Mouse (Mus musculus) heart, embryonic 12.5 days (tissue): Measurements from ENCODE around the gene Gabpb1. TPM values are rescaled to one million over a fixed set of nuclear protein-coding genes. Genes with fewer than 3 reads are reported as not detected.

ENCODE experiments used
- ATAC-seq: fragments of 200-750 bp; cut with Nextera tagmentation; 2 replicates; pipeline ENCODE4 v1.8.0; 2017; ENCODE audit warnings: moderate TSS enrichment, moderate library complexity; ENCODE audit not compliant: insufficient number of reproducible peaks, low FRiP score
- H3K27ac ChIP-seq: fragments of 300-500 bp; sonication (generic); 2 replicates; pipeline ENCODE4 v1.5.1; 2016; ENCODE audit warnings: mild to moderate bottlenecking, moderate library complexity; ENCODE audit not compliant: poor library complexity, severe bottlenecking
- H3K27me3 ChIP-seq: fragments of 300-500 bp; sonication (generic); replicated peaks from 2 replicates; pipeline ENCODE4 v1.6.1; 2016; ENCODE audit warnings: mild to moderate bottlenecking, moderate library complexity
- H3K36me3 ChIP-seq: fragments of 300-500 bp; sonication (generic); 2 replicates; pipeline ENCODE4 v1.6.1; 2016; ENCODE audit warnings: mild to moderate bottlenecking, moderate library complexity
- H3K4me1 ChIP-seq: fragments of 300-500 bp; sonication (generic); replicated peaks from 2 replicates; pipeline ENCODE4 v1.6.1; 2016; ENCODE audit warnings: mild to moderate bottlenecking
- H3K4me2 ChIP-seq: fragments of 300-500 bp; sonication (generic); 2 replicates; pipeline ENCODE4 v1.6.1; 2016; ENCODE audit warnings: mild to moderate bottlenecking, moderate library complexity
- H3K4me3 ChIP-seq: fragments of 300-500 bp; sonication (generic); 2 replicates; pipeline ENCODE4 v1.5.1; 2016; ENCODE audit warnings: mild to moderate bottlenecking
- H3K9ac ChIP-seq: fragments of 300-500 bp; sonication (generic); 2 replicates; pipeline ENCODE4 v1.6.1; 2016; ENCODE audit warnings: mild to moderate bottlenecking, moderate library complexity
- H3K9me3 ChIP-seq: fragments of 300-500 bp; sonication (generic); replicated peaks from 2 replicates; pipeline ENCODE4 v1.6.1; 2016; ENCODE audit warnings: mild to moderate bottlenecking, moderate library complexity
- WGBS: fragments of 180-500 bp; shearing (Covaris S2); methylation state at CpG from one replicate; pipeline ENCODE4 v1.1.7; 2016; 5-methylcytosine and 5-hydroxymethylcytosine counted together
- polyA plus RNA-seq: library from polyadenylated mRNA; unstranded; fragments of >200 nt; fragmentation: Nextera tagmentation; extraction: Ambion mirVana; gene quantifications from 2 replicates; pipeline ENCODE4 v1.2.1, GENCODE M21; 2016

Gabpb1 gene
- polyA plus RNA-seq, 1 experiment from 2014 or later = 39.0 TPM

DNA sequence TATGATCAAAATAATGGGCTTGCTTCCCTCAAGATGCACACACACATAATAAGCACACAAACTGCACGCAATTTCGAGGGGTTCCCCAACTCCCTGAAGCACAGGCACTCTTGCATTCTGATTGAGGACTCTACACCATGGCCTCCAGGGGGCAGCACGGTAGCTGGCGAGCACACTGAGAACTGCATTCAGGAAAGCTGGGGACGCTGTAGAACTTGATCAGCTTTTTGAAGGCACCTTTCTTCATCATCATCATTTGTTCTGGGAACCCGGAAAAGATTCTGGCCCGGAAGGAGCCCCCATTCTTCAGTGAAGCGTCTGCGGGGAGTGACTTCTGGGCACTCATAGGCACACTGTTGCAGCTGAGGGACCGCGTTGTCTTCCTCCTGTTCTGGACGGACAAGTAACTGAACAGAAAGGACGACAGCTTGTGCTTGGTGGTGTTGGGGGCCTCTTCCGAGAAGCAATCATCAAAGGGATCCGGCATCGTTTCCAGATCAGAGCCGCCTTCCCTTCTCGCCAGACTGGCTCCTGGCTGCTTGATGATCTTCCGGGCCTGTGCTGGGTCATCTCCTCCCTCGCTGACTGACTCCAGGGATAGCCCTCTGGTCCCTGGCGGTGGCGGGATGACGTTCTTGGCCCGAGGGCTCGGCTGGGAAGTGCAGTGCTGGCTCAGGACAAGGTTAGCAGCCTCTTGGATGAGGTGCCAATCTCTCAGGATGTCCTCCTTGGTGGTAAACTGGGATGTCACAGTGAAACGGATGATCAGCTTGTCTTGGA, 82.1 kb downstream of the Gabpb1 start:
- Histone ChIP-seq H3K4me2 (peak overlapping the region; percentile 74), H3K4me1 (no peaks in the 10 kb centered on the region), H3K27me3 (no peaks in the 10 kb centered on the region), H3K9ac (peak overlapping the region; percentile 51), H3K4me3 (peak overlapping the region; percentile 35), H3K27ac (no peak overlapping the region), H3K36me3 (no peaks in the 10 kb centered on the region), H3K9me3 (no peaks in the 10 kb centered on the region)
- no peak; the same call in 1 of the 2 replicates for ATAC-seq
- WGBS = 13% methylated on average over 26 of the region's 26 CpGs

DNA sequence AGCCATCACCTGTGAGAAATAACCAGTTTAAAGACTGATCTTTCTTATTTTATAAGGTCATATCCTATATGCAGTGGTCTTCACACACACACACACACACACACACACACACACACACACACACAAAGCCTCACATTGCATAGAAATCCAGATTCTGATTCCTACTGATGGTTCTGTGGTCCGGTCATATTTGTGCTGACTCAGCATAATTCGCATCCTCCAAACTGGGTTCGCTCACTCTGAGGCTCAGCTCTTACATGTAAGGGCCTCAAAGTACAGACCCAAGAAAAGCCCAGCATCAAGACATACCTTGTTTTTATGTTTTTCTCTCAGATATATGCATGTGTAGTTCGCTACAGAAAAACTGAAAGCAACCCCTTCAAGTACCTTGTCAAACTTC, 84.8 kb downstream of the Gabpb1 start:
- no peak overlapping the region for H3K27ac ChIP-seq
- no peak overlapping the region for H3K4me2 ChIP-seq
- H3K9ac ChIP-seq = no peak overlapping the region
- no peaks in the 10 kb centered on the region for H3K27me3 ChIP-seq
- 86% methylated on average over 4 of the region's 4 CpGs for WGBS
- H3K36me3 ChIP-seq = no peaks in the 10 kb centered on the region
- H3K9me3 ChIP-seq = no peaks in the 10 kb centered on the region; the same call in 1 of the 2 replicates
- no peak overlapping the region for H3K4me3 ChIP-seq
- no peak for ATAC-seq
- no peaks in the 10 kb centered on the region for H3K4me1 ChIP-seq

DNA sequence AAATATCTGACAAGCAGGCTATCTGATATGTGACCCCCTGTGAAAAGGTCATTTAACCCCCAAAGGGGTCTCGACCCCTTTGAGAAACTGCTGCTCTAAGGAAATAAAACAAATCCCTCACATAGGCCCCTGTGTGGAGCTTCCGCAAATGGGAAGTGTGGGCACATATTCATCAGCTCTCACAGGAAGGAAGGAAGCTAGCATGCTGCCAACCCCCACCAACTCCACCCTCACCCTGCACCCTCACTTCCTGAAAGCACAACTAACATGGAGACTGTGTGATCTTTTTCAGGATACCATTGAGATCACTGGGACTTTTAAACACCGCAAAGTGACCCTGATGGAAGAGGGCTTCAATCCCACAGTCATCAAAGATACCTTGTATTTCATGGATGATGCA, 88.7 kb downstream of the Gabpb1 start:
- Histone ChIP-seq H3K27me3 (no peaks in the 10 kb centered on the region), H3K4me1 (no peaks in the 10 kb centered on the region), H3K4me3 (no peak overlapping the region), H3K27ac (no peak overlapping the region), H3K36me3 (no peaks in the 10 kb centered on the region), H3K9me3 (no peaks in the 10 kb centered on the region; the same call in 1 of the 2 replicates), H3K9ac (no peak overlapping the region), H3K4me2 (no peak overlapping the region)
- 74% methylated on average over 3 of the region's 3 CpGs for WGBS
- ATAC-seq = no peak

DNA sequence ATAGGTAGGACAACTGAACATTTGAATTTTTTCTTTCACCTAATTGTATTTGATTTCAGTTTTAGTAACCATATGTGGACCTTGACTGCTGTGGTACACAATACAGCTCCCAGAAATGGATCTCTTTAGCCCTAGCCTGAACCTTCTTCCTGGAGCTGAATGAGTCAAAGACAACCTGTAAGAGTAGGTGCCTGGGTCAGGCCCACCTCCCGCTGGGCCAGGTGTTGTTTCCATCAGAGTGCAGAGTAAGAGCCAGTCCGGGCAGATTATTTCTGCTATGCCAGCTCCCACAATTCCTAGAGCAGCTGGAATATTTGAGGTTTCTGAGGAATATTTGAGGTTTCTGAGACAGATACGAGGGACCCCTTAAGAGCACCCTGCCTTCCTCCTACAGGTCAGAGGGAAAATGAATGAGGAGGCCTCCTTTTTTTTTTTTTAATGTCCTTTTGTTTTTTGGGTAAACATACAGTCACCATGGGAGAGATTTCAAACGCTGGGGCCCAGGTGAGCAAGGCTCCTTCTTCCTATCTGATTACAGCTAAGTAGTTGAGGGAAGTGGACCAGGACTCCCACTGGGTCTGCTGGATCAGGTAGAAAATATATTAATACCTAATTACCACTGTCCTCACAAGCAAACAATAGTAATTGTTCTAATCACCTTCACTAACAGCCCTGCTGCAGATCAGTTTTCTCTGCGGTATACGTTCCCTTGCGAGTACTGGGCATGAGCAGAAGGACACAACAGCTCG, 91.3 kb downstream of the Gabpb1 start:
- Histone ChIP-seq H3K9me3 (no peaks in the 10 kb centered on the region; the same call in 1 of the 2 replicates), H3K27ac (no peak overlapping the region), H3K36me3 (no peaks in the 10 kb centered on the region), H3K9ac (no peak overlapping the region), H3K4me1 (no peaks in the 10 kb centered on the region), H3K27me3 (no peaks in the 10 kb centered on the region), H3K4me2 (no peak overlapping the region), H3K4me3 (no peak overlapping the region)
- no peak for ATAC-seq
- 76% methylated on average over 8 of the region's 8 CpGs for WGBS

DNA sequence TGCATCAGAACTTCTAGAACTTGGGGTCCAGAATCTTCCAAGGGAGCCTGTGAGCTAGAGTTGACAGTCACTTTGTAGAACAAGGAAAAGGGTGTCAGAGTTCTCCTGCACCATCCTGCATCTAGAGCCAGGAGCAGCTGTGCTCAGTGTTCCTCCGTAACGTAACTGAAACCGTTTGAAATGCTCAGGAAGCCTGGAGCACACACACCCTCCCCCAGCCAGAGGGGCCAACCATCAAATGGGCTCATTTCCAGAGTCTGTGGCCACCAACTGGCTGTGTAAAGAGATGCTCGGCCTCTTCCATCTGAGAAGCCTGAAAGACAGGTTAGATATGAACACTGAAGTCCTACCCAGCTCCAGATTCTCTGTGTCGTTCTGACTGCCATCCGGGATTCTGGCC, 92.2 kb downstream of the Gabpb1 start:
- no peak for ATAC-seq
- no peaks in the 10 kb centered on the region; the same call in 1 of the 2 replicates for H3K9me3 ChIP-seq
- H3K36me3 ChIP-seq = no peaks in the 10 kb centered on the region
- H3K4me3 ChIP-seq = no peak overlapping the region
- no peak overlapping the region for H3K9ac ChIP-seq
- WGBS = 64% methylated on average over 6 of the region's 6 CpGs
- H3K27me3 ChIP-seq = no peaks in the 10 kb centered on the region
- H3K27ac ChIP-seq = no peak overlapping the region
- no peaks in the 10 kb centered on the region for H3K4me1 ChIP-seq
- no peak overlapping the region for H3K4me2 ChIP-seq

DNA sequence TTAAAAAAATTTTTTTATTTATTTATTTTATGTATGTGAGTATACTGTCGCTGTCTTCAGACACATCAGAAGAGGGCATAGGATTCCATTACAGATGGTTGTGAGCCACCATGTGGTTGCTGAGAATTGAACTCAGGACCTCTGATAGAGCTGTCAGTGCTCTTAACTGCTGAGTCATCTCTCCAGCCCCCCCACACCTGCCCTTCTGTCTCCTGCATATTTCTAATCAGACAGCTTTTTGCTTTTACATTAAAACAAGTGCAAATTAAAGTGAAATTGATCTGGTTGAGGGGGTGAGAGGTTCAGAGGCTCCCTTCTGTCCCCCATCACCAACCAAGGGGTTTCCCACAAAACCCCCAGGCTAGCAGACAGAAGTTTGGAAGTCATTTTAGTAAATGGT, 96.9 kb downstream of the Gabpb1 start:
- Histone ChIP-seq H3K4me3 (no peak overlapping the region), H3K4me1 (no peaks in the 10 kb centered on the region), H3K4me2 (no peak overlapping the region), H3K36me3 (no peaks in the 10 kb centered on the region), H3K9ac (no peak overlapping the region), H3K9me3 (no peaks in the 10 kb centered on the region; the same call in 1 of the 2 replicates), H3K27me3 (no peaks in the 10 kb centered on the region), H3K27ac (no peak overlapping the region)
- WGBS = 93% methylated on average over 1 of the region's 1 CpGs
- ATAC-seq = no peak

Other genes starting within 250 kb of the Gabpb1 start
- 0.14 and 0.15 TPM in 2 replicates for gene Atp8b4, start 175.7 kb downstream of the Gabpb1 start, polyA plus RNA-seq
- gene Slc27a2, start 123.9 kb downstream of the Gabpb1 start, polyA plus RNA-seq = 0.17 and 0.86 TPM in 2 replicates
- gene Hdc, start 57.0 kb downstream of the Gabpb1 start, polyA plus RNA-seq = 3.1 and 3.4 TPM in 2 replicates
- gene Usp8, start 31.0 kb upstream of the Gabpb1 start, polyA plus RNA-seq = 37.5 and 39.1 TPM in 2 replicates
- gene Usp50, start 107.1 kb upstream of the Gabpb1 start, polyA plus RNA-seq = 2.8 and 3.0 TPM in 2 replicates
- gene Trpm7, start 199.9 kb upstream of the Gabpb1 start, polyA plus RNA-seq = 46.7 and 50.4 TPM in 2 replicates